Mouse (Mus musculus) spleen, adult 2 months (tissue): ENCODE measurements around the gene Rbfox1. TPM values are rescaled to one million over a fixed set of nuclear protein-coding genes. Genes with fewer than 3 reads are reported as not detected.

ENCODE experiments used
- DNase-seq, 2 experiments: peaks; one replicate each; pipeline versions ENCODE4 v3.0.0 to v3.0.0-alpha.2; 2012 to 2021; ENCODE audit warnings: low spot score in 2 of 2, low read depth in 1 of 2
- H3K27ac ChIP-seq: fragments of 200-500 bp; 2 replicates; pipeline ENCODE4 v1.5.1; 2012; ENCODE audit warnings: low read length, inconsistent platforms; ENCODE audit not compliant: insufficient read depth
- H3K27me3 ChIP-seq: fragments of 200-500 bp; 2 replicates; pipeline ENCODE4 v1.6.1; 2012; ENCODE audit warnings: mild to moderate bottlenecking, moderate library complexity, low read length, inconsistent platforms; ENCODE audit not compliant: control insufficient read depth, insufficient read depth
- H3K36me3 ChIP-seq: fragments of 200-500 bp; 2 replicates; pipeline ENCODE4 v1.6.1; 2012; ENCODE audit warnings: mild to moderate bottlenecking, low read length, inconsistent platforms; ENCODE audit not compliant: control insufficient read depth, insufficient read depth
- H3K4me1 ChIP-seq: fragments of 200-500 bp; 2 replicates; pipeline ENCODE4 v1.6.1; 2011; ENCODE audit warnings: inconsistent platforms; ENCODE audit not compliant: control insufficient read depth, insufficient read depth, insufficient read length
- H3K4me3 ChIP-seq: fragments of 200-500 bp; 2 replicates; pipeline ENCODE4 v1.5.1; 2011; ENCODE audit warnings: mild to moderate bottlenecking, inconsistent platforms; ENCODE audit not compliant: insufficient read depth, insufficient read length; ENCODE audit errors: extremely low read depth
- CTCF ChIP-seq: fragments of 200-500 bp; IDR thresholded peaks from 2 replicates; pipeline ENCODE4 v1.5.1; 2011; ENCODE audit warnings: mild to moderate bottlenecking, inconsistent platforms; ENCODE audit not compliant: insufficient read depth, insufficient read length, insufficient replicate concordance; ENCODE audit errors: extremely low read depth
- POLR2A ChIP-seq: fragments of 200-500 bp; IDR thresholded peaks from 2 replicates; pipeline ENCODE4 v1.6.1; 2011; ENCODE audit warnings: low read depth, low read length, inconsistent platforms
- WGBS: fragments of 180-500 bp; shearing (Covaris S2); methylation state at CpG from one replicate; pipeline ENCODE4 v1.1.7; 2018; 5-methylcytosine and 5-hydroxymethylcytosine counted together
- polyA plus RNA-seq: library from polyadenylated mRNA; depleted of rRNA; stranded (reverse); fragments of >200 nt; gene quantifications from 2 replicates; pipeline ENCODE4 v1.2.3, GENCODE M21; 2012

Rbfox1 gene
- polyA plus RNA-seq, 1 experiment: 1.0 TPM

DNA sequence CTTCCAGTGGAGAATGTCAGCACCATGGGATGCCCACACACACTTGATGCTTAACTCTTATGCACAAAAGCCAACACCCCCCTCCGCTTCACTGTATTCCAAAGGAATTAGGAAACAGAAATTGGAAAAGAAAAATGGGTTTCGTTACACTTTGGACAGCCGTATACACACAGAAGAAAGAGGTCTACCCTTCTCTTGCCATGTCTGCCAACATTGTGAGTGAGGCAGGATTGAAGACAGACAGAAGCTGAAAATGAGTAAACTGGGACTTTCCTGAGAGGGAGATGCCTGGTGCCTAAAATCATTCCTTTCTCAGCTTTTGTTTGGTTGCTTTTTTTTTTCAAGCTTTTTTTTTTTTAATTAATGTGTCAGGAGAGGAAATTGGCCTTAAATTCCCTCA is 1000.5 kb downstream of the Rbfox1 start:
- no peaks in the 10 kb centered on the region for H3K36me3 ChIP-seq
- no peak overlapping the region for H3K4me3 ChIP-seq
- no peaks in the 10 kb centered on the region for H3K4me1 ChIP-seq
- 86% methylated on average over 3 of the region's 3 CpGs for WGBS
- no peaks in the 10 kb centered on the region for H3K27me3 ChIP-seq
- no peak for DNase-seq
- TF ChIP-seq POLR2A (no peak), CTCF (no peak)
- no peak overlapping the region for H3K27ac ChIP-seq

- 9% methylated on average over 4 of the region's 4 CpGs for WGBS
- TF ChIP-seq POLR2A (no peak), CTCF (no peak)
- Histone ChIP-seq H3K4me3 (no peak overlapping the region), H3K4me1 (no peaks in the 10 kb centered on the region), H3K36me3 (no peaks in the 10 kb centered on the region), H3K27me3 (no peaks in the 10 kb centered on the region), H3K27ac (no peak overlapping the region)
- DNase-seq: no peak
These were observed 1004.1 kb downstream of the Rbfox1 start for GRCm38 (mm10) chr16:6889221-6889620.

GRCm38 (mm10) chr16:6897734-6898133 is 1012.6 kb downstream of the Rbfox1 start:
- WGBS: 79% methylated on average over 6 of the region's 6 CpGs

GRCm38 (mm10) chr16:6900006-6900405 is 1014.9 kb downstream of the Rbfox1 start:
- 61% methylated on average over 2 of the region's 2 CpGs for WGBS
- TF ChIP-seq POLR2A (no peak), CTCF (no peak)
- Histone ChIP-seq H3K4me3 (no peak overlapping the region), H3K36me3 (no peaks in the 10 kb centered on the region), H3K27me3 (no peaks in the 10 kb centered on the region), H3K27ac (no peak overlapping the region), H3K4me1 (no peaks in the 10 kb centered on the region)
- DNase-seq: no peak

More at GRCm38 (mm10) chr16:6897734-6898133, 1012.6 kb downstream of the Rbfox1 start:
- TF ChIP-seq POLR2A (no peak), CTCF (no peak)
- Histone ChIP-seq H3K4me3 (no peak overlapping the region), H3K27ac (no peak overlapping the region), H3K36me3 (no peaks in the 10 kb centered on the region), H3K4me1 (no peaks in the 10 kb centered on the region), H3K27me3 (no peaks in the 10 kb centered on the region)
- DNase-seq: no peak

DNA sequence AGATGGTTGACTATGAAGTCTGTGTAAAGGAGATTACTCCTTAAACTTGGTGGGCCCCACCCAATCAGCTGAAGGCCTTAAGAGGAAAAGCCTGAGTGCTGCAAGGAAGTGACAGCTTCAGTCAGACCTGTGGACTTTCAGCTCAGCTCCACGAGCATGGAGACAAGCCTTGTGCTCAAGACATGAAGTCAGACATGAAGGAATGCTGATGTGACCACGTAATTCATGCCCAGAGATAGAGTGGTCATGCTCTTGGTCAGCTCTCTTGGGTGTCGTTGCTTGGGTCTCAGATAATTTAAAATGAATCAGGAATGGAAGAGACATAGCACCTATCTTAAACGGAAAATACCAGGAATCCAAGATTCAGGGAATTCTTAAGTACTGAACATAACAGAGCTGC is 1019.8 kb downstream of the Rbfox1 start:
- Histone ChIP-seq H3K27ac (no peak overlapping the region), H3K4me3 (no peak overlapping the region), H3K27me3 (no peaks in the 10 kb centered on the region), H3K36me3 (no peaks in the 10 kb centered on the region), H3K4me1 (no peaks in the 10 kb centered on the region)
- no peak for DNase-seq
- WGBS: 54% methylated on average over 4 of the region's 4 CpGs
- TF ChIP-seq CTCF (no peak), POLR2A (no peak)

DNA sequence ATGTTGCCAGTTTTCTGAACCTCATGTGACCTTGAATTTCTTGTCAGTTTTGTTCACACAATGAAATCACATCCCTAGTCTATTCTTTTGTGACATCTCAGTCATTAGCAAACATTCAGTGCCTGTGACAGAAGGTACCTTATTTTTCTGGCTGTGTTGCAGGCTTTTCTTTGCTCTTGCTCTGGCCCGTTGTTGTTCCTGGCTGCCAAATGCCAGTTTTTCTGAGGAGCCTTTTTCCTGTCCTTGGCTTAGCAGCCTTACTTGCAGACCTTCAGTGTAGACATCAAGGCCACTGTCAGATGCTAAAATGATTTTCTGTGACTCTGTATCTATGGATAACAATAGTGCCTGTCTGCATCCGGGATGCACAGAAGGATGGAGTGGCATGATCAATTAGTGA is 1020.8 kb downstream of the Rbfox1 start:
- no peak overlapping the region for H3K27ac ChIP-seq
- no peak for TF ChIP-seq CTCF
- H3K36me3 ChIP-seq: no peaks in the 10 kb centered on the region
- 81% methylated on average over 2 of the region's 2 CpGs for WGBS
- no peak overlapping the region for H3K4me3 ChIP-seq
- no peaks in the 10 kb centered on the region for H3K4me1 ChIP-seq
- no peaks in the 10 kb centered on the region for H3K27me3 ChIP-seq
- DNase-seq: no peak

GRCm38 (mm10) chr16:6907550-6907949 is 1022.4 kb downstream of the Rbfox1 start:
- no peaks in the 10 kb centered on the region for H3K27me3 ChIP-seq
- TF ChIP-seq POLR2A: no peak
- TF ChIP-seq CTCF: no peak
- DNase-seq: no peak
- WGBS: 61% methylated on average over 6 of the region's 6 CpGs
- no peak overlapping the region for H3K4me3 ChIP-seq
- H3K36me3 ChIP-seq: no peaks in the 10 kb centered on the region
- no peak overlapping the region for H3K27ac ChIP-seq
- no peaks in the 10 kb centered on the region for H3K4me1 ChIP-seq
